Mouse (Mus musculus) heart, postnatal 10 days (tissue): Measurements from ENCODE around the gene Cfap58. TPM values are rescaled to one million over a fixed set of nuclear protein-coding genes. Genes with fewer than 3 reads are reported as not detected.

ENCODE experiments used
- DNase-seq, 2 experiments: peaks; one replicate each; pipeline ENCODE4 v3.0.0; 2021
- intact Hi-C: fragments of 180-260 bp; cut with DNase I; formaldehyde crosslinking; loops from one replicate; pipeline ENCODE4 v1.15.1; 2025
- microRNA-seq, 2 experiments: library from miRNA; unstranded; fragments of <30 nt; microRNA quantifications; one replicate each; pipeline ENCODE4 v1.2.0; 2022
- total RNA-seq, 2 experiments: library from RNA; stranded (reverse); gene quantifications; 2 replicates each; pipeline ENCODE4 v1.2.3; 2021

Gene Cfap58
- total RNA-seq, 2 experiments from 2014 or later = 2.7 to 2.8 TPM

DNA sequence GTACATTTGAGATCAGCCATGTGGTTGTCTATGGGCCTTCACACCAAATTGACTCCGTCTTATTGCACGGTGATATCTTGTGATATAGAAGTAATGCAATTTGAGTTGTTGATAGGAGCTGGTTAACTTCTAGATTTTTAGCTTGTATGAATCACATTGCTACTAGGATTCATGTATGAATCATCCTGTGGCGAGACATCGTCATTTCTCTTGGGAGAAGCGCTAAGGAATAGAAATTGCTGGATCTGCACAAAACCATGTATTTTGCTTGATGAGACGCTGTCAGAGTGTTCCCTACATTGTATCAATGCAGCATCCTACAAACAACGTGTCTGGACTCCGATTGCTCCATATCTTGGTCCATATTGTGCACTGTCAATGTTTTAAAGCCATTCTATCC is 102.1 kb downstream of the Cfap58 start:
- no peak for DNase-seq
- intact Hi-C loops = no loop called here

DNA sequence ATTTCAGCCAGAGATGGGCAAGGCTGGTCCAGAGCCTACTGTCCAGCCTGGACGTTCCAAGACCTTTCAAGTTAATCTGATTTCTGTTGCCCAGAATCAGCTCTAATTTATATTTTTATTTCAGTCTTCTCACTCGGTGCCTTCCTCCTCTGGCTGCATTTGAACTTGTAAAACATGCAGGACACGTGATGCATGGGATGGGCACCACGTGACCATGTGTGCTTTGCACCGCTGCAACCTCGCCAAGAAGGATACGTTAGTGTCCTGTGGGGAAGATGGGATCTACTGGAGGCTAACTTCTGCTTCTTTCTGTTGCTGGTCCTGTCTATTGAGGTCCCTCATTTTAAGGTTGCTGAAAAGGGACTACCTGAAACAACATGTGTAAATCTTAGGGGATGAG is 109.8 kb downstream of the Cfap58 start:
- no peak for DNase-seq
- intact Hi-C loops = no loop called here

DNA sequence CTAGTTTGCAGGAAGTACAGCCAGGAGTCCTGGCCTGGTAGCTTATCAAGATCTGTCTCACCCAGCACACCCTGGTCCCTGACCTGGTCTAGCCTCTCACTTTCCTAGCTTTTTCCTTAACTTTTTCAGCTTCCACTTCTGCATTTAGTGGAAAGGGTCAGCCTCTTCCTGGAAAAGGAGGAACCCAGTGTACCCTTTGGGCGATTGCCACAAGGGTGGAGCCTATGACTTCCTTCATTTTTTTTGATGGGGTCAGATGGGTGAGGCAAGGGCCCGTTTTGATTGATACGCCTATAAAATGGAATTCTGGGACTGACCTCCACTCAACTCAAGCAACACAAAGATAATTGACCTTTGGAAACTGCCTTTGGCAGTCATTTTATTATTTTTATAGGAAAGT is 111.9 kb downstream of the Cfap58 start:
- DNase-seq = no peak
- intact Hi-C loops = no loop called here

DNA sequence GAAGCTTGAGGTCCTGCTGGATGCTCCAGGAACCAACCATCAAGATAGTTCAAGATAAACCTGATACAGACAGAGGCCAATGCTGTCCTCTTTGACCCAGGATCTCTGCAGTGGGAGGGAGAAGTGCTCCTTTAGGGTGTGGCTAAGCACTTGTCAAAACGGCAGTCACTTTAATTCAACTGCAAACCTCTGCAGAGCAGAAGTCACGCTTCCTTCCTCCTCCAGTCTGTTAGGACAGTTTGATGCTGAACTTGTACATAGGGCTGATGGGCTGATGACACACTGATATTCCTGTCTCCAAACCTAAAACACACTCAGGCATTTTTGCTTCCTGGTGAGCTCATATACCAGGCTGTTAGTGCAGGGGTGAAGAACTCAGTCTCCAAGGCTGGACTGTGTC is 125.8 kb downstream of the Cfap58 start:
- intact Hi-C loops = no loop called here
- no peak for DNase-seq

DNA sequence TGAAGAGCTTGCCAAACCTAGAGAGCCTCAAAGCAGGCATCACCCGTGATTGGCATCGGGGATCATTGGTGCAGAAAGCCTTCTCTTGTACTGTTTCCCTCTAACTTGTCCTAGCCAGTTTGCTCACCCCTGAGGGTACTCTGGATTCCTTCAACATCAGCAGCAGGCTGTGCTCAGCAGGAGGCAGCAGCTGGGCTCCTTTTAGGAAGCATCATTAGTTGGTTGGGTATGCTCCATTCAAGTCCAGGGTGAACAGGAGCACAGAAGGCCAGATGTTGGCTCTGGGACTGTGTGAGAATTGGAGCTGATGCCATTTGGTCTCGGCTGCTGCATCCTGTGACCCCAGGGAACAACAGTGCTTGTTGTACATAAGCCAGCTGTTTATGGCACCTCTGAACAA is 142.2 kb downstream of the Cfap58 start:
- peak; percentile 1 to 11 for DNase-seq
- intact Hi-C loops = no loop called here

DNA sequence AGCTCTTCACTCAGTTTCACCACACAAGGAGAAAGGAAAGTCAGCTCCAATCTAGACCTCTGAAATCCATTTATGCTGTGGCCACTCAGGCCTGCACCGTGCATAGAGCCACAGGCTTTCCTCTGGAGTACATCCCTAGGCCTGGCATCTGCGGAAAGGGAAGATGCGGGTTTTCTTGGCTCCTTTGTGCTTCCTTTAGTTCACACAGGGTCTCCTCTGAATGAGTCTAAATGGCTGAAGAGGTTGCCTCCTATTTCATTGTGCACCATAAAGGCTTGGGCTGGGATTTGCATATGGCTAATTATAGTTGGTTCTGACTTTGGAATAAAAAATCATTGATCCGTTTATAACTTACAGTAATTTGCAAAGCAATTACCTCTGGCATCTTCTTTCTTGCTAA is 144.0 kb downstream of the Cfap58 start:
- DNase-seq = no peak
- intact Hi-C loops = no loop called here

Small RNAs within 50 kb of the gene (microRNA-seq; reads per million reads assigned to microRNA genes)
- gene Gm22240 = 0 to 0.24 reads per million in 2 experiments

Other genes starting within 250 kb of the Cfap58 start
- gene Col17a1, start 245.6 kb upstream of the Cfap58 start, total RNA-seq = under 1 TPM; 0.05 to 0.07 TPM
- 10 to 100 TPM; 68.4 to 72.4 TPM for gene Sfr1, start 206.0 kb upstream of the Cfap58 start, total RNA-seq
- gene Gsto1, start 82.7 kb upstream of the Cfap58 start, total RNA-seq = 100 to 1,000 TPM; 106 to 117 TPM
- 1 to 10 TPM; 1.8 to 2.6 TPM for gene Gsto2, start 72.1 kb upstream of the Cfap58 start, total RNA-seq
- under 1 TPM in 1 of 2 experiments, not detected in 1; 0.24 TPM for gene Cfap43, start 18.4 kb upstream of the Cfap58 start, total RNA-seq
- 10 to 100 TPM; 11.1 to 13.3 TPM for gene Itprip, start 18.4 kb upstream of the Cfap58 start, total RNA-seq